Mouse (Mus musculus) heart, adult 2 months (tissue): ENCODE measurements around the gene Tnfrsf9. TPM values are rescaled to one million over a fixed set of nuclear protein-coding genes. Genes with fewer than 3 reads are reported as not detected.
A peak's percentile ranks its signal among the peaks of the same experiment; 100 is the strongest.

ENCODE experiments used
- DNase-seq, 2 experiments: peaks; one replicate each; pipeline ENCODE4 v3.0.0; 2021
- H3K27ac ChIP-seq: fragments of 200-600 bp; 2 replicates; pipeline ENCODE4 v1.8.1; 2022
- H3K27me3 ChIP-seq: fragments of 200-500 bp; 2 replicates; pipeline ENCODE4 v1.6.1; 2012; ENCODE audit warnings: mild to moderate bottlenecking, low read length, inconsistent platforms, mixed read lengths; ENCODE audit not compliant: control insufficient read depth, insufficient read depth
- H3K36me3 ChIP-seq: fragments of 200-500 bp; 2 replicates; pipeline ENCODE4 v1.6.1; 2012; ENCODE audit warnings: low read length, inconsistent platforms; ENCODE audit not compliant: control insufficient read depth, insufficient read depth
- H3K4me1 ChIP-seq: fragments of 200-500 bp; 2 replicates; pipeline ENCODE4 v1.6.1; 2011; ENCODE audit warnings: low read length; ENCODE audit not compliant: control insufficient read depth, insufficient read depth
- H3K4me3 ChIP-seq: fragments of 200-600 bp; 2 replicates; pipeline ENCODE4 v1.8.1; 2022
- H3K79me2 ChIP-seq: fragments of 200-500 bp; replicated peaks from 2 replicates; pipeline ENCODE4 v1.6.1; 2012; ENCODE audit warnings: mild to moderate bottlenecking, inconsistent platforms, low read length, moderate library complexity, mixed read lengths; ENCODE audit not compliant: control insufficient read depth, insufficient read depth
- H3K9ac ChIP-seq: fragments of 200-500 bp; 2 replicates; pipeline ENCODE4 v1.6.1; 2012; ENCODE audit warnings: low read depth, mild to moderate bottlenecking, control low read depth, inconsistent platforms, low read length, mixed read lengths
- CTCF ChIP-seq: fragments of 200-600 bp; IDR thresholded peaks from 2 replicates; pipeline ENCODE4 v1.8.1; 2022; ENCODE audit warnings: antibody characterized with exemption, mild to moderate bottlenecking, moderate library complexity
- EP300 ChIP-seq: fragments of 200-500 bp; IDR thresholded peaks from 2 replicates; pipeline ENCODE4 v1.6.1; 2011; ENCODE audit warnings: low read depth, low read length, control low read depth; ENCODE audit not compliant: insufficient read depth
- POLR2A ChIP-seq: fragments of 200-500 bp; IDR thresholded peaks from 2 replicates; pipeline ENCODE4 v1.6.1; 2011; ENCODE audit warnings: mild to moderate bottlenecking, low read depth, low read length, control low read depth; ENCODE audit not compliant: insufficient read depth
- whole genome bisulfite sequencing: fragments of 180-500 bp; shearing (Covaris S2); methylation state at CpG from one replicate; pipeline ENCODE4 v1.1.7; 2018; 5-methylcytosine and 5-hydroxymethylcytosine counted together
- intact Hi-C: fragments of 180-260 bp; cut with DNase I; formaldehyde crosslinking; loops from one replicate; pipeline ENCODE4 v1.15.1; 2025
- polyA plus RNA-seq: library from polyadenylated mRNA; depleted of rRNA; stranded (reverse); fragments of >200 nt; gene quantifications from 2 replicates; pipeline ENCODE4 v1.2.3, GENCODE M21; 2012
- total RNA-seq, 2 experiments: library from RNA; stranded (reverse); gene quantifications; 2 replicates each; pipeline ENCODE4 v1.2.3; 2021

The Tnfrsf9 gene
- total and polyA plus RNA-seq, 3 experiments: 0.12 to 0.18 (median 0.14) TPM

DNA sequence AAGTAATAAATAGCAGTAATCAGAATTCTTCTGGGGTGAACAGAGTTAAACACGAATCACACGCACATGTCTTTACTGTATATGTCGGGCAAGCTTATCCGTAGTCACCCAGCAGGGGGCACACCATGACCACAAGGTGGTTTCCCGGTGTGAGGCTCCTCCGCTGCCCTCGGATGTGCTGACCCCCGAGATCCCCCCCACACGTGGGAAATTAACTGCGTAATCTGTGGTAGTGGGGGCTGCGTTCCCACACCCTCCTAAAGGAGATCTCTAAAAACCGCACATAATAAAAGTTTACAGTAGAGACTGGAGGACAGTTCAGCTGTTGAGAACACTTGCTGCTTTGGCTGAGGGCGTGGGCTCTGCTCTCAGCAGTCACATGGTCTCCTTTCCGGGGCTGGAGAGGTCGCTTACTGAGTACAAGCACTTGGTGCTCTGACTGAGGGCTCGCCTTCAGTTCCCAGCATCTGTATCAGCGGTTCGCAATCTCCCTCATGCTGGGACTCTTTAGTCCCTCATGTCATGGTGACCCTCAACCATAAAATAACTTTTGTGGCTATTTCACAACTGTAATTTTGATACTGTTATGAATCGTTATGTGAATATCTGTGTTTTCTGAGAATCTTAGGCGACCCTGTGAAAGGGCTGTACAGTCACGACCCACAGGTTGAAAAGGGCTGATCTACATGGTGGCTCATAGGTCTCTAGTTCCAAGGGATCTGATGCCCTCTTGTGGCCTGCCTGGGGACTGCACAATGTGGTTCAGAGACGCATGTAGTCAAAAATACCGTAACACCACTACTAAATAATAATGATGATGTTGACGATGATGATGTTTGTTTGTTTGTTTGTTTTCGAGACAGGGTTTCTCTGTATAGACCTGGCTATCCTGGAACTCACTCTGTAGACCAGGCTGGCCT, 50.5 kb downstream of the Tnfrsf9 start:
- Histone ChIP-seq H3K4me1 (no peaks in the 10 kb centered on the region), H3K27ac (no peak overlapping the region), H3K9ac (no peak overlapping the region), H3K79me2 (no peaks in the 10 kb centered on the region), H3K4me3 (no peak overlapping the region), H3K36me3 (no peaks in the 10 kb centered on the region), H3K27me3 (no peaks in the 10 kb centered on the region)
- 7% methylated on average over 25 of the region's 25 CpGs for WGBS
- peak; percentile 79 for TF ChIP-seq CTCF
- TF ChIP-seq POLR2A: no peak
- TF ChIP-seq EP300: 0 out of 2 replicates have a peak, but pooled peaks have one; percentile 53
- peak; percentile 70 to 86 for DNase-seq
- intact Hi-C loops: loop anchor here (5.0 kb wide), 1 partner anchor 177 kb away; no protein-coding TSS in a partner anchor

DNA sequence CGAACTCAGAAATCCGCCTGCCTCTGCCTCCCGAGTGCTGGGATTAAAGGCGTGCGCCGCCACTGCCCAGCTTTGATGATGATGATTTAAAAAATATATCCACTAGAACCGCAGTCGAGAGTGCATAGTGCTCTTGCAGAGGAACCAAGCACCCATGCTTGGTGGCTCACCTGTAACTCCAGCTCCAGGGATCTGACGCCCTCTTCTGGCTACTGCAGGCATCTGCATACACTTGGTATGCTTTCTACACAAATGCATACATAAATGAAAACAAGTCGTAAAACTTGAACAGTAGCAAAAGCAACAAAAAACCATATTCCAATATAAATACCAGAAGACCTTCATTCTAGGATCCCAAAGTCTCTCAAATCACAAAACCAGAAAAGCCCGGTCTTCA, 51.2 kb downstream of the Tnfrsf9 start:
- no peaks in the 10 kb centered on the region for H3K79me2 ChIP-seq
- no peaks in the 10 kb centered on the region for H3K27me3 ChIP-seq
- no peak for TF ChIP-seq POLR2A
- TF ChIP-seq CTCF: no peak; the same call in 1 of the 2 replicates
- no peak for TF ChIP-seq EP300
- DNase-seq: no peak
- no peak overlapping the region for H3K27ac ChIP-seq
- H3K36me3 ChIP-seq: no peaks in the 10 kb centered on the region
- no peak overlapping the region for H3K4me3 ChIP-seq
- H3K4me1 ChIP-seq: no peaks in the 10 kb centered on the region
- intact Hi-C loops: loop anchor here (5.0 kb wide), 1 partner anchor 177 kb away; no protein-coding TSS in a partner anchor
- 63% methylated on average over 11 of the region's 11 CpGs for WGBS
- no peak overlapping the region for H3K9ac ChIP-seq

DNA sequence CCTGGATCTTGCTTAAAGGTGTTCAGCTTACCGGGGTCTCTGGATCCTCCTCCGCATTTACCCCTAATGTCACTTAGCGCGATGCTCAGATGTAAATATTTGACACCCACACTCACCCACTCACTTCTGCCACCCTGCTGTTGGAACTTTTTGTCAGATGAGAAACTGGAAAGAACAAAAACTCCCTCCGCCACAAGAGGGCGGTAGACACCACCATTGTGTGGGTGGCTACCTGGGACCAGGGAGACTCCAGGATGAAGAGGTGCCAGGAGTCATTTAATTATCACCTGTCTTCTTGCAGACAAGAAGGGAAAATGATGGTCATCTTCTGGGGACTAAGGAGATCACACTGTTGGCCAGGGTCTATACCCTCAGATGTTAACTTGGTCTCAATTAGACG, 52.2 kb downstream of the Tnfrsf9 start:
- H3K36me3 ChIP-seq: no peaks in the 10 kb centered on the region
- H3K9ac ChIP-seq: no peak overlapping the region
- no peak overlapping the region for H3K27ac ChIP-seq
- H3K4me1 ChIP-seq: no peaks in the 10 kb centered on the region
- 17% methylated on average over 7 of the region's 7 CpGs for WGBS
- intact Hi-C loops: loop anchor here (2.0 to 5.0 kb wide), 2 partner anchors 176 to 310 kb away; no protein-coding TSS in a partner anchor
- no peak overlapping the region for H3K4me3 ChIP-seq
- H3K27me3 ChIP-seq: no peaks in the 10 kb centered on the region
- TF ChIP-seq POLR2A (no peak), CTCF (peak; percentile 79)
- H3K79me2 ChIP-seq: no peaks in the 10 kb centered on the region
- DNase-seq: peak; percentile 33 to 49

DNA sequence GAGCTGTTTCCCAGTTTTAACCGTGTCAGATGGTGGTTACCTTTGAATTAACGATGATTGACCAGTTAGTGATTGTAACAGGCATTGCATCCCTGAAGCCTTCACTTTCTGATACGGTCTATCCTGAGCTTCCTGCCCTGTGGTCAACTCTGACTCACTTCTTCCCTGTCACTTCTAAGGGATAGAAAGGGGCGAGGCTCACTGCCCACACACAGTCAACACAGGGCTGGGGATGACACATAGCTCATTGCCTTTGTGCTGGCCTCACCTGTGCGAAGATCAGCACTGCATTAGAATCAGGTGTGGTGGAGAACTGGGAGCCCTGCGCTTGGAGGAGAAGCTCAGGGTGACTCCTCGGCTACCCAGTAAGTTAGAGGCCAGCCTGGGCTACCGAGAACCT, 54.6 kb downstream of the Tnfrsf9 start:
- Histone ChIP-seq H3K79me2 (no peaks in the 10 kb centered on the region), H3K36me3 (no peaks in the 10 kb centered on the region), H3K27ac (no peak overlapping the region), H3K9ac (no peak overlapping the region), H3K27me3 (no peaks in the 10 kb centered on the region), H3K4me3 (no peak overlapping the region), H3K4me1 (no peaks in the 10 kb centered on the region)
- DNase-seq: no peak
- intact Hi-C loops: loop anchor here (5.0 kb wide), 1 partner anchor 173 kb away; no protein-coding TSS in a partner anchor
- 82% methylated on average over 8 of the region's 8 CpGs for WGBS
- TF ChIP-seq EP300 (no peak), POLR2A (no peak)

DNA sequence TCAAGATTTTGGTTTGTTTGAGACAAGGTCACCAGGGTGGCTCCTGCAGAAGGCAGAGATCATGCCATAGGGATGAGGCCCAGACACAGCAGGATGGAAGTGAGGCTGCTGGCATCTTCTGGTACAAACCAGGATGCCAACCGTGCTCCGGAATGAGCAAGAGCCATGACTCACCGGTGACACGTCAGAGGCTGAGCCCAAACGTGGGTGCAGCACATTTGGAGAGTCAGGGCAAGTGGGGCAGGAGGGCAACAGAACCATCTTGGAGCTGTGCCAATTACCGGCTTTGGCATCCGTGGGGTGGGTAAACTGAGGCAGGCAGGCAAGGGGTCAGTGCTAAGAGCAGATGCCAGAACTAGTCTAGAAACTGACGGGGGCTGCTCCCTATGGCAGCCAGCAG, 58.9 kb downstream of the Tnfrsf9 start:
- no peak for TF ChIP-seq POLR2A
- no peak for TF ChIP-seq EP300
- no peak for TF ChIP-seq CTCF
- H3K79me2 ChIP-seq: no peaks in the 10 kb centered on the region
- H3K27me3 ChIP-seq: no peaks in the 10 kb centered on the region
- WGBS: 76% methylated on average over 8 of the region's 8 CpGs
- H3K36me3 ChIP-seq: no peaks in the 10 kb centered on the region
- intact Hi-C loops: no loop called here
- H3K9ac ChIP-seq: no peak overlapping the region
- H3K4me3 ChIP-seq: no peak overlapping the region
- no peak for DNase-seq
- no peaks in the 10 kb centered on the region for H3K4me1 ChIP-seq
- H3K27ac ChIP-seq: no peak overlapping the region

DNA sequence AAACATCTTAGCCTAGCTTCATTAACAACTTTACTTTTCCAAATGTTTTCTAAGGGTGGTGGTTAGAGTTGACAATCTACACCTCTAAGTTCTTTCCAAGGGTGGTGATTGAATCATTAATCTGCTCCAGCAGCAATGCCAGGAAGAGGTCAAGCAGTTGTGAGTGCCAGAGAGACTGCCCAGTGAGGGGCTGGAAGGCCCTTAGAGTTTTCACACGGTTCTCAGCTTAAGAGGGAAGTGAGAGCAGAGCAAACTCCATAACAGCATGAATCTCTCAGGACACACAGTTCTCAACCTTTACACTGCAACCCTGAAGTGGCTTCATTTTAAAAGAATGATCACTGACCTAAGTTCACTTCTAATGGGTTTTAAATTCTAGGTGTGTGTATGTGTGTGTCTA, 60.8 kb downstream of the Tnfrsf9 start:
- Histone ChIP-seq H3K27me3 (no peaks in the 10 kb centered on the region), H3K27ac (no peak overlapping the region), H3K9ac (no peak overlapping the region), H3K4me3 (no peak overlapping the region), H3K4me1 (no peaks in the 10 kb centered on the region), H3K36me3 (no peaks in the 10 kb centered on the region), H3K79me2 (no peaks in the 10 kb centered on the region)
- DNase-seq: no peak
- intact Hi-C loops: no loop called here
- 16% methylated on average over 1 of the region's 1 CpGs for WGBS
- no peak for TF ChIP-seq EP300
- TF ChIP-seq POLR2A: no peak
- no peak for TF ChIP-seq CTCF
